Mouse (Mus musculus) erythroblast, embryonic 14.5 days (primary cell): Measurements from ENCODE around the gene Acy3. TPM values are rescaled to one million over a fixed set of nuclear protein-coding genes. Genes with fewer than 3 reads are reported as not detected.

Experiments
- H3K27me3 ChIP-seq: 2 replicates; pipeline ENCODE4 v1.6.1; 2012; ENCODE audit warnings: inconsistent platforms; ENCODE audit not compliant: control insufficient read depth
- H3K36me3 ChIP-seq: 2 replicates; pipeline ENCODE4 v1.6.1; 2012; ENCODE audit warnings: mild to moderate bottlenecking, inconsistent platforms; ENCODE audit not compliant: control insufficient read depth
- H3K4me1 ChIP-seq: 2 replicates; pipeline ENCODE4 v1.6.1; 2012; ENCODE audit warnings: inconsistent platforms; ENCODE audit not compliant: control insufficient read depth
- H3K4me3 ChIP-seq: replicated peaks from 2 replicates; pipeline ENCODE3; 2012; ENCODE audit warnings: moderate library complexity, mild to moderate bottlenecking, inconsistent platforms
- H3K9me3 ChIP-seq: 2 replicates; pipeline ENCODE4 v1.6.1; 2012; ENCODE audit warnings: low read length, inconsistent platforms, mixed read lengths; ENCODE audit not compliant: control insufficient read depth
- GATA1 ChIP-seq: IDR thresholded peaks from 2 replicates; pipeline ENCODE4 v1.6.1; 2012; ENCODE audit warnings: low read length, inconsistent platforms, mixed read lengths
- TAL1 ChIP-seq: IDR thresholded peaks from 3 replicates; pipeline ENCODE4 v1.6.1; 2012; ENCODE audit warnings: low read length, inconsistent platforms, mixed read lengths
- polyA plus RNA-seq: library from polyadenylated mRNA; stranded (reverse); fragments of >175 nt; gene quantifications from 2 replicates; pipeline ENCODE4 v1.2.3, GENCODE M21; 2012

Gene Acy3
- polyA plus RNA-seq, 1 experiment = not detected

- Histone ChIP-seq H3K27me3 (peaks cover 4% of the 10 kb centered on the region; the same call in 1 of the 2 replicates), H3K9me3 (peaks cover 6% of the 10 kb centered on the region), H3K4me1 (peaks cover 23% of the 10 kb centered on the region), H3K4me3 (no peak overlapping the region), H3K36me3 (peaks cover 3% of the 10 kb centered on the region; the same call in 1 of the 2 replicates)
- TF ChIP-seq TAL1 (no peak), GATA1 (no peak)
Measured at GRCm38 (mm10) chr19:3988066-3988465, 1.7 kb downstream of the Acy3 start.

GRCm38 (mm10) chr19:3988750-3989149 lies 2.4 kb downstream of the Acy3 start:
- peaks cover 3% of the 10 kb centered on the region; the same call in 1 of the 2 replicates for H3K36me3 ChIP-seq
- peaks cover 6% of the 10 kb centered on the region for H3K9me3 ChIP-seq
- no peak overlapping the region for H3K4me3 ChIP-seq
- TF ChIP-seq GATA1 (no peak), TAL1 (no peak)
- peaks cover 23% of the 10 kb centered on the region for H3K4me1 ChIP-seq
- peaks cover 4% of the 10 kb centered on the region; the same call in 1 of the 2 replicates for H3K27me3 ChIP-seq

GRCm38 (mm10) chr19:3990804-3991203 lies 4.4 kb downstream of the Acy3 start:
- Histone ChIP-seq H3K4me3 (no peak overlapping the region), H3K9me3 (peaks cover 6% of the 10 kb centered on the region), H3K4me1 (peaks cover 15% of the 10 kb centered on the region), H3K27me3 (peaks cover 4% of the 10 kb centered on the region; the same call in 1 of the 2 replicates), H3K36me3 (peaks cover 3% of the 10 kb centered on the region; the same call in 1 of the 2 replicates)
- TF ChIP-seq GATA1 (no peak), TAL1 (no peak)

GRCm38 (mm10) chr19:3991562-3991961 lies 5.2 kb downstream of the Acy3 start:
- no peak for TF ChIP-seq GATA1
- TF ChIP-seq TAL1 = no peak
- H3K4me1 ChIP-seq = peaks cover 9% of the 10 kb centered on the region; the same call in 1 of the 2 replicates
- peaks cover 3% of the 10 kb centered on the region; the same call in 1 of the 2 replicates for H3K36me3 ChIP-seq
- peaks cover 6% of the 10 kb centered on the region for H3K9me3 ChIP-seq
- H3K27me3 ChIP-seq = peaks cover 4% of the 10 kb centered on the region; the same call in 1 of the 2 replicates
- H3K4me3 ChIP-seq = no peak overlapping the region

GRCm38 (mm10) chr19:3991966-3992365 lies 5.6 kb downstream of the Acy3 start:
- Histone ChIP-seq H3K36me3 (peaks cover 3% of the 10 kb centered on the region; the same call in 1 of the 2 replicates), H3K4me1 (peaks cover 5% of the 10 kb centered on the region; the same call in 1 of the 2 replicates), H3K9me3 (peaks cover 6% of the 10 kb centered on the region), H3K27me3 (peaks cover 4% of the 10 kb centered on the region; the same call in 1 of the 2 replicates), H3K4me3 (no peak overlapping the region)
- no peak for TF ChIP-seq GATA1
- TF ChIP-seq TAL1 = no peak

GRCm38 (mm10) chr19:3992416-3992815 lies 6.0 kb downstream of the Acy3 start, which contains the start of gene Tbx10:
Tbx10 (plus strand) TSS chr19:3992752.
- no peak for TF ChIP-seq GATA1
- peaks cover 6% of the 10 kb centered on the region for H3K9me3 ChIP-seq
- H3K4me1 ChIP-seq = 0 out of 2 replicates have a peak, but pooled peaks cover 3% of the 10 kb centered on the region
- H3K4me3 ChIP-seq = no peak within 1 kb of the TSS
- H3K36me3 ChIP-seq = peaks cover 3% of the 10 kb centered on the region; the same call in 1 of the 2 replicates
- H3K27me3 ChIP-seq = peaks cover 4% of the 10 kb centered on the region; the same call in 1 of the 2 replicates

GRCm38 (mm10) chr19:3994932-3995331 lies 8.6 kb downstream of the Acy3 start:
- no peaks in the 10 kb centered on the region for H3K36me3 ChIP-seq
- H3K27me3 ChIP-seq = peaks cover 4% of the 10 kb centered on the region; the same call in 1 of the 2 replicates
- peaks cover 10% of the 10 kb centered on the region for H3K4me1 ChIP-seq
- TF ChIP-seq GATA1 (no peak), TAL1 (no peak)
- H3K4me3 ChIP-seq = no peak overlapping the region
- no peaks in the 10 kb centered on the region for H3K9me3 ChIP-seq

GRCm38 (mm10) chr19:3995505-3995904 lies 9.1 kb downstream of the Acy3 start:
- TF ChIP-seq TAL1 (no peak), GATA1 (no peak)
- no peak overlapping the region for H3K4me3 ChIP-seq
- H3K27me3 ChIP-seq = peaks cover 4% of the 10 kb centered on the region; the same call in 1 of the 2 replicates
- H3K4me1 ChIP-seq = peaks cover 13% of the 10 kb centered on the region
- no peaks in the 10 kb centered on the region for H3K36me3 ChIP-seq
- H3K9me3 ChIP-seq = no peaks in the 10 kb centered on the region

GRCm38 (mm10) chr19:3996106-3996505 lies 9.7 kb downstream of the Acy3 start:
- Histone ChIP-seq H3K4me3 (no peak overlapping the region), H3K36me3 (no peaks in the 10 kb centered on the region)

GRCm38 (mm10) chr19:3996747-3997146 lies 10.4 kb downstream of the Acy3 start:
- Histone ChIP-seq H3K4me3 (no peak overlapping the region), H3K27me3 (peaks cover 4% of the 10 kb centered on the region; the same call in 1 of the 2 replicates), H3K9me3 (no peaks in the 10 kb centered on the region), H3K36me3 (no peaks in the 10 kb centered on the region), H3K4me1 (peaks cover 26% of the 10 kb centered on the region)
- TF ChIP-seq GATA1 (no peak), TAL1 (no peak)

More at GRCm38 (mm10) chr19:3996106-3996505, 9.7 kb downstream of the Acy3 start:
- Histone ChIP-seq H3K9me3 (no peaks in the 10 kb centered on the region), H3K27me3 (peaks cover 4% of the 10 kb centered on the region; the same call in 1 of the 2 replicates), H3K4me1 (peaks cover 19% of the 10 kb centered on the region)
- TF ChIP-seq GATA1 (no peak), TAL1 (no peak)
